Mouse (Mus musculus): ENCODE measurements at regions not wholly inside any gene's neighbourhood (a gene's known extent, or its start where the extent isn't known, plus 50 kb on each side); places are given as distances from the start of the nearest gene placed in this dataset.
A peak's percentile ranks its signal among the peaks of the same experiment; 100 is the strongest.

GRCm38 (mm10) chr3:115604734-115605279 is 110.1 kb downstream of the S1pr1 start:
- DNase-seq (ENCODE audit: low read depth, low spot score), result no peak
- H3K36me3 ChIP-seq (ENCODE audit: control insufficient read depth, insufficient read depth, low read length, poor library complexity, severe bottlenecking), result no peaks in the 10 kb centered on the region
- H3K27ac ChIP-seq (ENCODE audit: insufficient read depth, low read depth, low read length, poor library complexity, severe bottlenecking), result no peak overlapping the region
- in situ Hi-C loops (cut with MboI; ENCODE audit: low sequenced_read_pairs in 2 of 2, unreplicated experiment in 2 of 2), result no loop called here
- H3K9ac ChIP-seq (ENCODE audit: insufficient read depth, low read depth, low read length, poor library complexity, severe bottlenecking), result no peak overlapping the region
- H3K4me3 ChIP-seq (ENCODE audit: insufficient read depth in 1 of 2, low read depth in 1 of 2, low read length in 2 of 2, poor library complexity in 1 of 2, severe bottlenecking in 1 of 2), result no peak overlapping the region
- H3K4me1 ChIP-seq (ENCODE audit: control insufficient read depth in 2 of 2, insufficient read depth in 2 of 2, low read length in 2 of 2, poor library complexity in 1 of 2), result no peaks in the 10 kb centered on the region
- no peaks in the 10 kb centered on the region for H3K9me3 ChIP-seq (ENCODE audit: control insufficient read depth, insufficient read depth, low read depth, low read length)
- TF ChIP-seq HCFC1 (IDR thresholded peaks at IDR 0.05; ENCODE audit: borderline replicate concordance, insufficient read depth, low read length) (no peak), ZC3H11A (IDR thresholded peaks at IDR 0.05; ENCODE audit: borderline replicate concordance, low read depth, low read length) (no peak), CHD2 (IDR thresholded peaks at IDR 0.05; ENCODE audit: low read depth, low read length) (no peak), ZNF384 (IDR thresholded peaks at IDR 0.05; ENCODE audit: low read depth, low read length) (no peak), MAFK (IDR thresholded peaks at IDR 0.05; ENCODE audit: insufficient read depth, low read depth, low read length) (no peak)

- in situ Hi-C loops (cut with MboI; ENCODE audit: low sequenced_read_pairs in 2 of 2, unreplicated experiment in 2 of 2), result no loop called here
- H3K36me3 ChIP-seq (ENCODE audit: control insufficient read depth, insufficient read depth, low read length, poor library complexity, severe bottlenecking), result no peaks in the 10 kb centered on the region
- DNase-seq (ENCODE audit: low read depth, low spot score), result no peak
- H3K9ac ChIP-seq (ENCODE audit: insufficient read depth, low read depth, low read length, poor library complexity, severe bottlenecking), result no peak overlapping the region
- H3K27ac ChIP-seq (ENCODE audit: insufficient read depth, low read depth, low read length, poor library complexity, severe bottlenecking), result no peak overlapping the region
- TF ChIP-seq ZC3H11A (IDR thresholded peaks at IDR 0.05; ENCODE audit: borderline replicate concordance, low read depth, low read length) (no peak), MAFK (IDR thresholded peaks at IDR 0.05; ENCODE audit: insufficient read depth, low read depth, low read length) (no peak), ZNF384 (IDR thresholded peaks at IDR 0.05; ENCODE audit: low read depth, low read length) (no peak), HCFC1 (IDR thresholded peaks at IDR 0.05; ENCODE audit: borderline replicate concordance, insufficient read depth, low read length) (no peak), CHD2 (IDR thresholded peaks at IDR 0.05; ENCODE audit: low read depth, low read length) (no peak)
- H3K4me1 ChIP-seq (ENCODE audit: control insufficient read depth in 2 of 2, insufficient read depth in 2 of 2, low read length in 2 of 2, poor library complexity in 1 of 2), result no peaks in the 10 kb centered on the region
- H3K9me3 ChIP-seq (ENCODE audit: control insufficient read depth, insufficient read depth, low read depth, low read length), result no peaks in the 10 kb centered on the region
- H3K4me3 ChIP-seq (ENCODE audit: insufficient read depth in 1 of 2, low read depth in 1 of 2, low read length in 2 of 2, poor library complexity in 1 of 2, severe bottlenecking in 1 of 2), result no peak overlapping the region
Measured at GRCm38 (mm10) chr3:115604267-115604666, 110.6 kb downstream of the S1pr1 start.

- Histone ChIP-seq H3K27ac (ENCODE audit: insufficient read depth, low read depth, low read length, poor library complexity, severe bottlenecking) (no peak overlapping the region), H3K4me3 (ENCODE audit: insufficient read depth in 1 of 2, low read depth in 1 of 2, low read length in 2 of 2, poor library complexity in 1 of 2, severe bottlenecking in 1 of 2) (no peak overlapping the region), H3K4me1 (ENCODE audit: control insufficient read depth in 2 of 2, insufficient read depth in 2 of 2, low read length in 2 of 2, poor library complexity in 1 of 2) (no peaks in the 10 kb centered on the region), H3K9me3 (ENCODE audit: control insufficient read depth, insufficient read depth, low read depth, low read length) (no peaks in the 10 kb centered on the region), H3K9ac (ENCODE audit: insufficient read depth, low read depth, low read length, poor library complexity, severe bottlenecking) (no peak overlapping the region), H3K36me3 (ENCODE audit: control insufficient read depth, insufficient read depth, low read length, poor library complexity, severe bottlenecking) (no peaks in the 10 kb centered on the region)
- TF ChIP-seq ZNF384 (IDR thresholded peaks at IDR 0.05; ENCODE audit: low read depth, low read length), result no peak
- TF ChIP-seq HCFC1 (IDR thresholded peaks at IDR 0.05; ENCODE audit: borderline replicate concordance, insufficient read depth, low read length), result no peak
- TF ChIP-seq ZC3H11A (IDR thresholded peaks at IDR 0.05; ENCODE audit: borderline replicate concordance, low read depth, low read length), result no peak
- TF ChIP-seq CHD2 (IDR thresholded peaks at IDR 0.05; ENCODE audit: low read depth, low read length), result no peak
- TF ChIP-seq MAFK (IDR thresholded peaks at IDR 0.05; ENCODE audit: insufficient read depth, low read depth, low read length), result no peak
- no peak for DNase-seq (ENCODE audit: low read depth, low spot score)
- in situ Hi-C loops (cut with MboI; ENCODE audit: low sequenced_read_pairs in 2 of 2, unreplicated experiment in 2 of 2), result no loop called here
Measured at GRCm38 (mm10) chr3:115603803-115604202, 111.1 kb downstream of the S1pr1 start.

DNA sequence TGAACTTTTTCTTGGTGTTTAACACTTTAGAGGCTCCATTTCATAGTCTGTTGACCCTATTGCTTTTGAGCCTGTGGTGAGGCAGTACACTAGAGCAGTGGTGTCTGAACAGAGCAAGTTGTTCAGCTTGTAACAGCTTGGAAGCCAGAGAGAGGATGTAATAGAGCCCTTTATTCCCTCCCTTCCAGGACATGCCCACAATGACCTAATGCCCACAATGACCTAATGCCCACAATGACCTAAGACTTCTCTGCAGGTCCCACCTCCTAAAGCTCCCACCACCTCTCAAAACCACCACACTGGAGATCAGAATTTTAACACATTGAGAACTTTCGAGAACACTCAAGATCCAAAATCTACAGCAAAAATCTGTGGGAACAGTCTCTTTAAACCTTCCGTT is 115.6 kb downstream of the S1pr1 start:
- no peaks in the 10 kb centered on the region for H3K36me3 ChIP-seq (ENCODE audit: control insufficient read depth, insufficient read depth, low read length, poor library complexity, severe bottlenecking)
- no peaks in the 10 kb centered on the region for H3K9me3 ChIP-seq (ENCODE audit: control insufficient read depth, insufficient read depth, low read depth, low read length)
- no peak for TF ChIP-seq ZC3H11A (IDR thresholded peaks at IDR 0.05; ENCODE audit: borderline replicate concordance, low read depth, low read length)
- no peak for TF ChIP-seq HCFC1 (IDR thresholded peaks at IDR 0.05; ENCODE audit: borderline replicate concordance, insufficient read depth, low read length)
- no peak for DNase-seq (ENCODE audit: low read depth, low spot score)
- no peak overlapping the region for H3K4me3 ChIP-seq (ENCODE audit: insufficient read depth in 1 of 2, low read depth in 1 of 2, low read length in 2 of 2, poor library complexity in 1 of 2, severe bottlenecking in 1 of 2)
- in situ Hi-C loops (cut with MboI; ENCODE audit: low sequenced_read_pairs in 2 of 2, unreplicated experiment in 2 of 2), result no loop called here
- H3K27ac ChIP-seq (ENCODE audit: insufficient read depth, low read depth, low read length, poor library complexity, severe bottlenecking), result no peak overlapping the region
- H3K9ac ChIP-seq (ENCODE audit: insufficient read depth, low read depth, low read length, poor library complexity, severe bottlenecking), result no peak overlapping the region
- no peaks in the 10 kb centered on the region for H3K4me1 ChIP-seq (ENCODE audit: control insufficient read depth in 2 of 2, insufficient read depth in 2 of 2, low read length in 2 of 2, poor library complexity in 1 of 2)

DNA sequence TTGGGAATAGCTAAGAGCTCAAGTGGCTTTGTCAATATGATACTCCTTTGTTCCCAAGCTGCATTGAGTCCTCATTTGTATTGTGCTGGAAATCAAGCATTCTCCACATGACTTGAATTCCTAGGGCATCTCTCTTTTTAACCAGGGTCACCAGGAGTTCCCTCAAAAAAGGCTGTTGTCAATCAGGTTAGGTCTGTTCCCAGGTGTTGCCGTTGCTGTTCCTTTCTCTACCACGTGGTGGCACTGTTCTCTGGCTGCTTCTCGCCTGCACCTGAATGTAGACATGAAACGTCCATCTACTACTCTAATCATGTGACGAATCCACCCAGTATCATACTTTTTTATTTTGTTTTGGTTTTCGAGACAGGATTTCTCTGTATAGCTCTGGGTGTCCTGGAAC is 118.3 kb downstream of the S1pr1 start:
- Histone ChIP-seq H3K9me3 (ENCODE audit: control insufficient read depth, insufficient read depth, low read depth, low read length) (no peaks in the 10 kb centered on the region), H3K4me1 (ENCODE audit: control insufficient read depth in 2 of 2, insufficient read depth in 2 of 2, low read length in 2 of 2, poor library complexity in 1 of 2) (no peaks in the 10 kb centered on the region), H3K4me3 (ENCODE audit: insufficient read depth in 1 of 2, low read depth in 1 of 2, low read length in 2 of 2, poor library complexity in 1 of 2, severe bottlenecking in 1 of 2) (no peak overlapping the region), H3K36me3 (ENCODE audit: control insufficient read depth, insufficient read depth, low read length, poor library complexity, severe bottlenecking) (no peaks in the 10 kb centered on the region), H3K27ac (ENCODE audit: insufficient read depth, low read depth, low read length, poor library complexity, severe bottlenecking) (no peak overlapping the region), H3K9ac (ENCODE audit: insufficient read depth, low read depth, low read length, poor library complexity, severe bottlenecking) (no peak overlapping the region)
- no peak for TF ChIP-seq ZNF384 (IDR thresholded peaks at IDR 0.05; ENCODE audit: low read depth, low read length)
- TF ChIP-seq HCFC1 (IDR thresholded peaks at IDR 0.05; ENCODE audit: borderline replicate concordance, insufficient read depth, low read length), result no peak
- no peak for TF ChIP-seq CHD2 (IDR thresholded peaks at IDR 0.05; ENCODE audit: low read depth, low read length)
- peak; percentile 38; the same call in 1 of the 2 replicates for TF ChIP-seq ZC3H11A (IDR thresholded peaks at IDR 0.05; ENCODE audit: borderline replicate concordance, low read depth, low read length)
- no peak for TF ChIP-seq MAFK (IDR thresholded peaks at IDR 0.05; ENCODE audit: insufficient read depth, low read depth, low read length)
- DNase-seq (ENCODE audit: low read depth, low spot score), result peak; percentile 79
- in situ Hi-C loops (cut with MboI; ENCODE audit: low sequenced_read_pairs in 2 of 2, unreplicated experiment in 2 of 2), result no loop called here
